Mouse (Mus musculus) right cerebral cortex, postnatal 14 days (tissue): ENCODE measurements around the gene Ech1.

ENCODE experiments used
- DNase-seq: peaks from one replicate; pipeline ENCODE4 v3.0.0; 2022

Gene Ech1

DNA sequence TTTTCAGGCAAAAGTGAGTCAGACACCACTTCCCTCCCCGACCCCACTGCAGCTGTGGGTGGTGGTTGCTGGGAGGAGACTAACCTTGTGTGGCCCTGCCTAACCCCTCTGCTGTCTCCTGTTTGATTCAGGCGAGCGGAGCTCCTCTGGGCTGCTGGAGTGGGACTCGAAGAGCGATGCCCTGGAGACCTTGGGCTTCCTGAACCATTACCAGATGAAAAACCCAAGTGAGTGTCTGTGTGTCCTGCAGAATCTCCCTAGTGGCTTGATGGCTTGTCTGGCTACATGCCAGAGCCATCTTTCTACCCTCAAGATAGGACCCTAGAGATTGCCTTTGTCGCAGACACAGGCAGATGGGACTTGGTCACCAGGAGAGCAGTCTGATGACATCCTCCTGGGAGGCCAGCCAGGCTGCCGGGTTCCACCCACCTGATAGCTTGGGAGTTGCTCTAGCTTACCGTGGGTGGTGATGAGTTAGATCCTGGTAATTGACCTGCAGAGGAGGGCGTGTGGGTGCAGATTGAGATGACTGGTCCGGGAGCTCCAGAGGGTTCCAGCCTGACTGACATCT, 3.7 kb upstream of the Ech1 start:
- DNase-seq, result peak; percentile 59

GRCm38 (mm10) chr7:28822556-28822955, 2.5 kb upstream of the Ech1 start:
- no peak for DNase-seq

DNA sequence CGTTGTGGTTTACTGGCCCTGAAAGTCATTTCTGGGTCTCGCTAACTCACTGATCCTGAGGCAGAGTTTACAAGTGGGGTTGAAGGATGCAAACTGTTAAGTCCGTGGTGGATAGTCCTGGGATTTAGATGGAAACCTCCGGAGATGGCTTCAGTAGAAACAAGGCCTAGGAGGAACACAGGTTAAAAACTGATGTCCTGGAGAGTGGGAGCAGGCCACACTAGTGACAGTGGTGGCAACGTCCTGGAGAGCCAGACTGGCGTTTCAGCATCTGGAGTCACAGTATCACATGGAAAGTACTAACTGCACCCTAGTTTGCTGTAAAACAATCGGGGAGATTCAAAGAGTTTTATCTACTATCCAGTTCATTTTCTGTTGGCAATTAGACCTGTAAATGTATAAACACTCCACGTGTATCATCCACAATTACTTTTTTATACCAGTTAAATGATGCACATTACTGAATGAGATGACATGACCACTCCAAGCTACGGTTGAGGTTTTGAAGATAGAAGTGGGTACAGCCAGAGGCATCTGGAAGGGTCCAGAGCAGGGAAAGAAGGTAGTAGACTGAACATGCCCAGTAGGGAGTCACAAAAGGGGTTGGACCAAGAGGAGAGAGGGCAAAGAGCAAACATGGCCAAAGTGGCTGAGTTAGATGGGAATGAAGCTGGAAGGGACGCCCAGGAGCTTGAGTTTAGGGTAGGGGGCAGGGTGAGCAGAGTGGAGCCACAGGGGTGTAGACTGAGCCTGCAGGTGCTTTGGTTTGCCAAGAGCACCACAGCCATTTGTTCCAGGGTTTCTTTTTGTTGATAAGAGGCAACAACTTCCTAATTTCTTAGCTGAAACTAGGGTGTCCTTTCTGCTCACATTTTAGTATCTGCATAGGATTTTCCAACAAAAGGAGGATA, 1.8 kb upstream of the Ech1 start:
- no peak for DNase-seq

DNA sequence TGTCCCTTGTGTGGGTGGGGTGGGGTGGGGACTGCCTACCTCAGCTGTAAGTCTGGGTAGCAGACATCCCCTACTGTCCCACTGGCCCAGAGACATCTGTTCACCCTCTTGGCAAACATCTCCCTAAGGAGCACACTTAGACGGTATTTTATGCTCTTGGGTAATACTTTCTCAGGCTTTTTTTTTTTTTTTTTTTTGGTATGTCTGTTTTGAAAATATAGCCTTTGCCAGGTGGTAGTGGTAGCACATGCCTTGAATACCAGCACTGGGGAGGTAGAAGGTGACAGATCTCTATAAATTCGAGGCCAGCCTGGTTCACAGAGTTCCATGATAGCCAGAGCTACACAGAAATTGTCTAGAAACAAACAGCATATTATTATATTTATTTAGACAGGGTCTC, 1.1 kb upstream of the Ech1 start:
- DNase-seq, result no peak

DNA sequence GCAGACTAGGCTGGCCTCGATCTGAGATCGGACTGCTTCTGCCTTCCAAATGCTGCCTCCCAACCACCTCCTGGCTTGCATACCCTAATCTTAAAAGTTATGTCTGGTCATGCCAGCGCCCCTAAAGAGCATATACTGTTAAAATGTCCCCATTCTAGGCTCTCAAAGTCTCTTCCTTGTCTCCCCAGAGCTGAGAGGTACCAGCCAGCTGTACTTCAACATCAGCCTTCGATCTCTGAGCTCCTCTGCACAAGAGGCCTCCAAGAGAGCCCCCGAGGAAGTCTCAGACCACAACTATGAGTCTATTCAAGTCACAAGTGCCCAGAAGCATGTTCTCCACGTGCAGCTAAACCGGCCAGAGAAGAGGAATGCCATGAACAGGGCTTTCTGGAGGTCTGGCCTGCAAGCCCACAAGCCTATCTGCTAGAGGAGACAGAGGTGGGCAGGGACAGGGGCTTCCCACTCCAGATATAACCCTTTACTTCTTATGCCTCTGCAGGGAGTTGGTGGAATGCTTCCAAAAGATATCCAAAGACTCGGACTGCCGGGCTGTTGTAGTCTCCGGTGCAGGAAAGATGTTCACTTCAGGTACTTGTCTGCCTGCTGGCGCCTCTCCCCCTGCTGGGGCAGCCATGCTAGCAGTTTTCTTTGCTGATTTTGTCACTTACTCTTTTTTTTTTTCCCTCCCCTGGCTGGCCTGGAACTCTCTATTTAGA, 827 bp downstream of the Ech1 start:
- no peak for DNase-seq

DNA sequence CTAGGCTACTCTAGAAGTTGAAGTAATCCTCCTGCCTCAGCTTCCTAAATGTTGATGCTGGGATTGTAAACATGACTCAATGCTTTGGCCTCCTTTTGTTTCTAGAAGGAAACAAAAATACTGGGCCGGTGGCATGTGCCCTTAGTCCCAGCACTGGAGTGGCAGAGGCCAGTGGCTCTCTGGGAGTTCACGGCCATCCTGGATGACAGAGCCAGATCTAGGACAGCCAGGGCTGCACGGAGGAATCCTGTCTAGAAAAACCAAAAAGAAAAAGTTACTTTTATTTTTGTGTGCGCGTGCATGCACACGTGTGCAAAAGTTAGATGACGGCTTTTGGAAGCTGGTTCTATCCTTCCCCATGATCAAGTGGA, 1.4 kb downstream of the Ech1 start:
- no peak for DNase-seq

DNA sequence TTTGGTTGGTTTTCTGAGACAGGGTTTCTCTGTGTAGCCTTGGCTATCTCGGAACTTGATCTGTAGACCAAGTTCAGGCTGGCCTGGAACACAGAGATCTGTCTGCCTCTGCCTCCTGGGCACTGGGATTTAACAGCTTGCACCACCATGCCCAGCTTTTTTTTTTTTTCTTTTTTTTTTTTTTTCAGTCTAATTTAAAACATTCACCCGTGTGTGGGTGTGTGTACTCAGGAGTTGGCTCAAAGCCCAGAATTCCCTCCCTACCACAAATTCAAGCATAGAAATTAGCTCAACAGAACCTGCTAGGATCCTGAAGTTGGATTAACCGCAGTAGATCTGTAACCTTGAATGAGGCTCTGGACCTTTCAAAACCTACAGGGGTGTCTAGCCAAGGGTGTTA, 2.3 kb downstream of the Ech1 start:
- DNase-seq, result peak; percentile 65

GRCm38 (mm10) chr7:28829821-28830220, 4.8 kb downstream of the Ech1 start:
- no peak for DNase-seq

DNA sequence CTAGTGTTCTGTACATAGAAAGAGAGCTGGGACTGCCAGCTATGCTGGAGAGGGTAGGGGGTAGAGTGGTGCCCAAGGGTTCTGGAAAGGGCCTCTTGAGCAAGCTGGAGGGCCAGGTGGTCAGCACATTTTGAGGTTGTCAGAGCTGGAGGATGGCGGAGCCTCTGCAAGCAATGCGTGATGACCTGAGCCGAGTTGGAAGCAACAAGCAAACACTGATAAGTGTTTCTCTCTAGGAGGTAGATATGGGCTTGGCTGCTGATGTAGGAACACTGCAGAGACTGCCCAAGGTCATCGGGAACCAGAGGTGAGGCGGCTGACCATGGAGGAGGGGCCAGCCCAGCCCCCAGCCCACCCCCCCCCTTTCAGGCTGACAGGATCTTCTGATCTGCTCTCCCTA, 6.0 kb downstream of the Ech1 start:
- DNase-seq, result no peak

DNA sequence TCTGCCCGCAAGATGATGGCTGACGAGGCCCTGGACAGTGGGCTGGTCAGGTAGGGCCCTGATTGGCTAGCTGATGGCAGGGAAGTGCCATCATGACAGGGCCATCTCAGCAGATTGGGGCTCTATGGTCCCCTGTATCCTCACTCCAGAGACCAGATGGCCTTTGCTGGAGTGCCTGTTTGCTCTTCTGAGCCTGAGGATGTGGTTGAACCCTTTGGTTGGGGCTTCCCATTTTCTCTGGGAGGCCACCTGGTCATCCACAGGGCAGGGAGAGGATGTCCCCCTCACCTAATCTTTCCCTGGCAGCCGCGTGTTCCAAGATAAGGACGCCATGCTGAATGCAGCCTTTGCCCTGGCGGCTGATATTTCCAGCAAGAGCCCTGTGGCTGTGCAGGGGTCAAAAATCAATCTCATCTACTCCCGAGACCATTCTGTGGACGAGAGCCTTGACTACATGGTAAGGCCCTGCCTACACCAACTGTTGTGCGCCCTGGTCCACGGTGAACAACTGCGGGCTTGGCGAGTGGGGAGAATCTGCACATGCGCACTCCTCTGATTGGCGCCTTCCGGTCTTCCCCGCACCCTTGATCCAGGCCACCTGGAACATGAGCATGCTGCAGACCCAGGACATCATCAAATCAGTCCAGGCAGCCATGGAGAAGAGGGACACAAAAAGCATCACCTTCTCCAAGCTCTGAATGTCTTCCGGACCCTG, 6.6 kb downstream of the Ech1 start:
- no peak for DNase-seq

DNA sequence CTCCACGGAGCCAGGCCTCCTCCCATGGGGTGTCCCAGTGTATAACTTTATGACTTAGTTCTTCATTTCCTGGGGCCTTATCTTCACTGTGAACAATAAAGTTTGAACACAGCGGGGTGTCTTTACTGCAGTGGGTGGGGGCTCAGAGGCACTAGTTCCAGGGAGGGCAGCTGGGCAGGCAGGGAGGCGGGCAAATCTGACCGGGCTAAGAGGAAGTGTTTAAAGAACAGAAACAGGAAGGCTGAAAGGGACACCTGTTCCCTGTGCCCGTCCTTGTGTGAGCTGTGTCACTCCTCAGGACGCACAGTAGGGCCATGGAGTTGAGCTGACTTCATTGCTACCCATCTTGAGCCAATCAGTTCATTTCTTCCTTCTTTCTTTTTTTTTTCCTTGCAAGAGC, 7.1 kb downstream of the Ech1 start:
- DNase-seq, result no peak

DNA sequence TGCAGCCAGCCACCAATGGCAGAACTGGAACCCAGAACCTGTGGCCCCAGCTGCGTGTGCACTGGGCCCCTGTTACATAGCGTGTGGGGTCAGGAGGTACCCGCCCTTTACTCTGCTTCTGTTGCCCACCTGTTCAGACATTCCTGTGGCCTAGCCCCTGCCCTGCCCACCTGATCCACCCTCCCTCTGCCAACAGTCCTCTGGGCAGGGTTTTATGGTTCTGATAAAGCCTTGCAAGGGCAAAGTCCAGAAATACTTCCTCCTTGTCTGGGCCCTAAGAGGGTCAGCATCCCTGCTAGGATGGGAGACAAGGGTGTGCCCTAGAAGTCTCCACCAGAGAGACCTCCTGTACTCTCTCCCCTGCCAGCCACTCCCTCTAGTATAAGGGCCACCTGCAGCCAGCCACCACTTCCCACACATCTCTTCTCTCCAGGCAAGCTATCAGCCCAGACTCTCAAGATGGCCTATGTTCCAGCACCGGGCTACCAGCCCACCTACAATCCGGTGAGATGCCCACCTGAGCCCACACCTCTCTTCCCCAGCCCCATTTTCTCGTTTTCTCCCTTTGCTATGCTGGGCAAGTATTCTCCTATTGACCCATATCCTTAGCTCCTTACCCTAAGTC, 8.8 kb downstream of the Ech1 start, which contains the start of gene Lgals4:
TSS of gene Lgals4 (plus strand) at position 132 of the 625 bp plus-strand sequence.
- DNase-seq, result no peak

DNA sequence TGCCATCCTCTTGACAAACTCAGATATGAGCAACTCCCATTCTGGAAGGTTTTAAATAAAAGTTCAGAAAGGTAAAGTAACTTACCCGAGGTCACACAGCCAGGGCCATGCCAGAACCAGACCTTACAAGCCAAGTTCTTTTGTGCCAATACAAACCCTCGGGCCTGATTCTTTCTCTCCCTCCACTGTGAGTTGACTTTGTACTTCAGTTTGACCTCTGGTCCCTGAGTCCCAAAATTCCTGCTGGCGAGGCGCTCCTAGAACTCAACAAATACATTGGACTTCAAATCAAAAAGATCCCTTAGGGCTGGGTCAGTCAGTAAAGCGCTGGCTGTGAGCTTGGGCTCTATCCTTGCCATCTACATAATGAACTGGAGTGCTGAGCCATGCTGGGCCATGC, 11.9 kb downstream of the Ech1 start:
- no peak for DNase-seq

GRCm38 (mm10) chr7:28838331-28838730, 13.3 kb downstream of the Ech1 start:
- DNase-seq, result no peak

DNA sequence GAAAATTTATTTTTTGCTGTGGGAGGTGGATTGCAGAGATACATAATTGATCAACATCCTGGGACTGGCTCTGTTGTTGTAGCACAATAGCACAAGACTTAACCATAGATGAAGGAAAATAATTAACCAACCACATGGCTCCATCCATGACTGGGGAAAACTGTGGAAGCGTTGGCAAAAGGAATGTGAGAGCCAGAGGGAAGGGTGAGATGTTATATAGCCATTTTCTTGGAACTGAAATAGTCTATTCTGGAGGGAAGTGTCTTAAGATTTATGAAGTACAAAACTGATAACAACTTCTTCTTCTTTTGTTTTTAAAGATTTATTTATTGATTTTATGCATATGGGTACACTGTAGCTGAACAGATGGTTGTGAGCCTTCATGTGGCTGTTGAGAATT, 22.3 kb downstream of the Ech1 start:
- no peak for DNase-seq

GRCm38 (mm10) chr7:28849700-28850236, 24.8 kb downstream of the Ech1 start:
- no peak for DNase-seq

DNA sequence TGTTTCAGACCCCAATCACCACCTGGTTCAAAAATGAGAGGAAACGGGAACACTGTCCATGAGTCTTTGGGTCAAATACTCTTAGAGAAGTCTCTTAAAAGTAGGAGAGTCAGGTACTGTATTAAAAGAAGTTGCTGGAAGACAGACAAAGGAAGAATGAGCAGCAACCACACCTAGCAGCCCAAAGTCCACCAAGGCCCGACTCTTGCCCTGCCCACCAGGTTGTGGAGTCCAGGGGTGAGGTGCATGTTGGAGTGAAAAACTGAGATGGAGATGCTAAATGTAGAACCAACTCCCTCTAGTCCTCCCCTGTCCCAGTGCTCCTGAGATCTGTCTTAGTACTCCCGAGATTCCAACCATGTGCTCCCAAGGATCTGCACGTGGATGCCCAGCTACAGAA, 25.6 kb downstream of the Ech1 start:
- DNase-seq, result no peak

DNA sequence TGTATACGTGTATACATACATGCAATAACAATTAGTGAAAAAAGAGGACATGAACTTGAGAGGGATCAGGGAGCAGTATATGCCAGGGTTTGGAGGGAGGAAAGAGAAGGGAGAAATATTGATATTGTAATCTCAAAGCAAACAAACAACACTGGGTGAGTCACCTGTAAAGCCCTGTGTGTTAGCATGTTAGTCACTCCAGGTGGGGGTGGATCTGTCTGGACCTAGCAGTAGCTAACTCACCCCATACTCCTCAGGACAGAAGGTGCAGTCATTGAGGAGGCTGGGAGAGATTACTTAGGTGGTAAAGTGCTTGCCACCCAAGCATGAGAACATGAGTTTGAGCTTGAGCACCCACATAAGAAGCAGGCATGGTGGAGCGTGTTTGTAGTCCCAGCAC, 34.9 kb downstream of the Ech1 start:
- no peak for DNase-seq

- DNase-seq, result no peak
These were observed 35.9 kb downstream of the Ech1 start for GRCm38 (mm10) chr7:28860898-28861297.

DNA sequence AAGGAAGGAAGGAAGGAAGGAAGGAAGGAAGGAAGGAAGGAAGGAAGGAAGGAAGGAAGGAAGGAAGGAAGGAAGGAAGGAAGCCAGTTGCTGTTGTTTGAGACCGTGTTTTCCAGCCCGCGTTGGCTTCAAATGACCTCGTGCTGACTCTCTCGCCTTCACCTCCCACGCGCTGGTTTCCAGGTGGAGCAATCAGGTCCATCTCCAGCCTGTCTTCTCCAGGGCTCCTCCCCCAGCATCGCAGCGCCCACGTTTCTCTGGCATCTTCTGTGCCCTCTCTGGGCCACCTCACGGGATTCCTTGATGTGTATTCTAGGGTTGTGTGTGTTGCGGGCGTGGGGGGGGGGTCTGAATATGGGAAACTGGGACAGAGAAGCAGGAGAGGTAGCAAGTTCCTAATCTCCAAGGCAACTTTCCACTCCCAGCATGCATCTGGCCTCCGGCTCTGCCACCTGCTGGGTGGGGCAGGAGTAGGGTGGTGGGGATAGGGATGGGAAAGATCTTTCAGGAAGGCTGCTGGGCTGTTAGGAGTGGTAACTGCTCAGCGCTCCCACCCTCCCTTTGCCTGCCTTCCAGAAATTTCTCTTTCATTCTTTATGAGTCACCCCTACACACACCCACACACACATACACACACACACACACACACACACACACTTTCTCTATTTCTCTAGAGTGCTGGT, 37.9 kb downstream of the Ech1 start:
- peak; percentile 58 for DNase-seq

DNA sequence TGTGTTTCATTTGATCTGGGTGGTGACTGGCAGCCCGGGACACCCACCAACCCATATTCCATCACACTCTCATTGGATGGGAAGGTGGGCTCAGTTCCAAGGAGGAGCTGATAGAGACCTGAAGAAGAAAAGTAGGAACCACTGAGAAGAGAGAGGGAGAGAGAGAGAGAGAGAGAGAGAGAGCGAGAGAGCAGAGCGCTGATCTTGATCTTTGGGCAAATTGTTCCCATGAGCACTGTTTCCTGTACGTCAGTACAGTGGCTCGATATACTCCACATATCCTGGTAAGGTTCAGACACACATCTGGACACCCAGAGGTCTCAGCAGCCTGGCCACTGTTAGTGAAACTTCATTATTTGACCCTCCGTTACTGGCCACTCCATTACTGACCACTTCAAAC, 38.5 kb downstream of the Ech1 start, which contains the start of gene Lgals7:
TSS of gene Lgals7 (plus strand) at position 314 of the 400 bp plus-strand sequence.
- DNase-seq, result no peak

DNA sequence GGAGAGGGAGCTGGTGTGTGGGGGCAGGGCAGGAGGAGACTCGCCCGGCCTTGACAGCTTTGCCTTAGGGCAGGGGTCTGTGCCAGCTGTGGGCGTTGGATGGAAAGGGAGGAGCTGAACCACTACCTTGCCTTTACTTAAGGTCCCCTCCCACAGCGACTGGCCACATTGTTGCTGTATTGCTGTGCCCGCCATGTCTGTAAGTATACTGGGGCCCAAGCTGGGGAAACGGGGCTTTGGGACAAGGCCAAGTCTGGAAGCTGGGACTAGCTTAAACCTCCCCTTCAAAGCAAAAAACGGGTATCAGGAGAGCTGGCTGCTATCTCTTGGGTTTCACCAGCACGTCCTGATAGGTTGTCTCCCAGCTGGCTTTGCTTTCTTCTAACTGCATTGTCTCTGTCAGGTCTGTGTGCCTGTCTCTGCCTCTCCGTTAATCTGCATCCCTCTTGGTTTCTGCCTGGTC, 39.3 kb downstream of the Ech1 start:
- no peak for DNase-seq
